Mouse (Mus musculus) mesoderm, embryonic 11.5 days (tissue): ENCODE data around the gene Med8.

Experiments
- DNase-seq: peaks from one replicate; pipeline ENCODE4 v3.0.0-alpha.2; 2012; ENCODE audit warnings: low read depth, low spot score

Gene Med8

DNA sequence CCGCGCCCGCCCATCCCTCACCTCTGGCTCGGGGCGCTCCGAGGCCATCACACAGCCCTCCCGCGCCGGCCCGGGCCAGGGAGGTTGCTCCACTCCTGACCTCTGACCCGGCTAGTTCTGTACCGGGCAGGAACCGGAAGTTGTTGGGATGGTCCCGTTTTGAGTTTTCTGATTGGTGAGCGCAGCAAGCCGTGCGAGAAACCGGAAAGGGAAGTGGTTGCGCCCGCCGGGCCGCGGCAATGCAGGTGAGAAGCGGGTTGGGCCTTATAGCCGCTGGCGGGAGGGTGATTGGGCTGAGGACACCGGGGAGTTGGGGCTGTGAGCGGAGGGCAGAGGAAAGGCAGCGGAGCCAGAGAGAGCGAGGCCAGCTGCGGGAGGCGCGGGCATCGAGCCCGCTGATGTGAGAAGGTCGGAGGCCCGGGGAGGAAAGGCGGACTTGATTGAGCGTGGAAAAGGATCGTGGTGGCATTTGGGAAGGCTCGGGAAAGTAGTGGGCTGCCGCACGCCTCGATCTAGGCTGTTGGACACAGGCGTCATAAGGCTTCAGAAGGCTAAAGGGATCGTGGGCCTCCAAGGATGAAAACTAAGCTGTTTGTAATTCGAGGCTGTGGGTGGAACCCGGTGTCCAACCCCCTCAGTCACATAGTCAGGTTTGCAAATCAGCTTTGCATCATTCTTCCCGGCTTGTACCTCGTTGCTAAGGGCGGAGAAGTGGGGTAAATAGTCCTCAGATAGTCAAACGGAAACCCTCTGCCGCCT is at the start of gene Med8, which contains the start of gene Szt2:
Gene Med8, plus strand, starts transcription at position 196 of the 759 bp plus-strand sequence.
Gene Szt2, minus strand, starts transcription at position 132 of the 759 bp plus-strand sequence.
- DNase-seq: peak; percentile 94

GRCm38 (mm10) chr4:118359896-118360720 is 49.0 kb upstream of the Med8 start:
- peak; percentile 76 for DNase-seq

GRCm38 (mm10) chr4:118361451-118361850 is 47.7 kb upstream of the Med8 start:
- no peak for DNase-seq

GRCm38 (mm10) chr4:118362879-118363278 is 46.3 kb upstream of the Med8 start:
- DNase-seq: no peak

GRCm38 (mm10) chr4:118363985-118364384 is 45.2 kb upstream of the Med8 start:
- no peak for DNase-seq

DNA sequence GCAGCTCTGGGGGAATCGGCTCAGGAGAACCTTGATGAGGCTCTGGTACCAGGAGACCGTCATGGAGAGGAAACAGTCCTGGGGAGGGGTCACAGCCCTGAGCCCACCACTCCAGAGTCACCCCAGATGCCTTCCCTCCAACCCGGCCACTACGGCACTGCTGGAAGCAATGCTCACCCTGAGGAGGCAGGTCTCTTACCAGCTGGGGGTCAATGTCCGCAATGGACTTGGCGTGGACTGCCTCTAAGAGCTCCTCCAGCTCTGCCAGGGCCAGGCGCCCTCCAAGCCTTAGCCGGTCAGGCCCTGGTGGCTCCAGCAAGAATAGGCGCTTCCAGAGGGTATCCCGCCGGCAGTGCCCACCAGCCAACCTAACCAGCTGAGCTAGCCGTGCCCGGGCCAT is 44.5 kb upstream of the Med8 start:
- DNase-seq: no peak

DNA sequence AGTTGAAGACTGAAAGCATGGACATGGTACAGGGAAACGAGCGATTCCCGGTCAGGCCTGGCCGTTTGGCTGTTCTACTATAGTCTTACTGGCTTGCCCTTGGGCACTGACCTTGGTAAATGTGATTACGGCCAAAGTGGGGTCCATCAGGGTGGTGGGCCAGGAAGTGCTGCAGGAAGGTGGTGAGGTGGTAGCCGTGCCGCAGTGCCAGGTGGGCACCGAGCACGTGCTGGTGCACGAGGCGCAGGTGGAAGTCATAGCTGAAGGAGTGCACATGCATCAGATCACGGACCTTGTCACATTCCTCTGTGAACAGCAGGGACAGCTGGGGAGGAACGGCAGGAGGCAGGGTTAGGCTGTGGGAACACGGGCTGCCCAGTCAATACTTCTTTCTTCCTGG is 43.1 kb upstream of the Med8 start:
- no peak for DNase-seq

- no peak for DNase-seq
Observed at GRCm38 (mm10) chr4:118367551-118367950, 41.6 kb upstream of the Med8 start.

DNA sequence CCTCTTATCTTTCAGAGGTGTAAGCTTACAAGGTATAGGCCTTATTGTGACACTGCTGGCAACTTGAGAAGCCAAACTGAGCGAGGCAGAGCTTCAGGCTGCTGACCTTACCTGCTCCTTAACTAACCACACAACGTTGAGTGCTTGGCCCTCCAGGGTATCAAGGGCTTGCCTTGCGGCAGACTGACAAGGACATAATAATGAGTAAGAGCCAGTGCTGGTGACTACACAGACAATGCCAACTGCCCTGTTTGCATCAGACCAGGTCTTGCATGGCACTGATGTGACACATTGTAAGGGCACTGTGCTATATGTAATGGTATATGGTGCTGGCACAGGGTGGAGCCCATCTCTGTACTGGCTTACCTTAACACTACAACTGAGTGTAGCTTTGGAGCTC is 40.5 kb upstream of the Med8 start:
- no peak for DNase-seq

DNA sequence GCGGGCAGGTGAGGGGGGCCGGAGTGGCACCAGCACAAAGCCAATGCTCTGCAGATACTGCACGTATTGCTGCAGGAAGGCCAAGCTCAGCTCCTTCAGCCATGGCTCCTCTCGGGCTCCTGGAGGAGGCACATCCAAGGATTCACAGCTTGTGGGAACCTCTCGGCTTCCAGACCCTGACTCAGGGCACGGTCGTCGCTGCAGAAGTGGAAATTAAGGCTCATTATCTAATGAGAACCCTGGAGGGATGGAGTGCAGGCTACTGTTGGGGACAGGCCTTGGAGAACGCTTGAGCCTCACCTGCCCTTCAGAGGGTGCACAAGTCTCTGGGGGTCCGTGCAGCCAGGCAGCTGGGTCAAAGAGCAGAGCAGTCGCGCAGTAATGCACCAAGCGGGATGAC is 37.3 kb upstream of the Med8 start:
- no peak for DNase-seq

DNA sequence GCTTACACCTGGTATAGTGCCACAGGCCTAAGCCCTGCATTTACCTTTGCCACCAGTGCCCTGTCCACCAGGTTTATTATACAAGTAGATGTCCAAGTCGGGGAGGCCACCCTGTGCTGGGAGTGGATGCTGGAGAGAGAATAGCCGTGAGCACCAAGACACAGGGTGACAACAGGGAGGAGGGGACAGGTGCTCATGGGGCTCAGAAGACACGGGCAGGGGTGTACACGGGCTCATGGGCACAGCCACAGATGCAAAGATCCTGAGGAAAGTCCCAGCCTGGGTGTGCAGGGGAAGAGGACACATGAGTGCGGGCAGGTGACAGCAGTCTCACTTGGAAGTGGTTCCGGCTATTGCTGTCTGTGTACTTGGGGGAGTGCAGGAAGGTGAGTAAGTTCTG is 33.1 kb upstream of the Med8 start:
- DNase-seq: no peak

GRCm38 (mm10) chr4:118383271-118383670 is 25.9 kb upstream of the Med8 start:
- DNase-seq: no peak

- DNase-seq: no peak
Observed at GRCm38 (mm10) chr4:118387316-118387715, 21.8 kb upstream of the Med8 start.

DNA sequence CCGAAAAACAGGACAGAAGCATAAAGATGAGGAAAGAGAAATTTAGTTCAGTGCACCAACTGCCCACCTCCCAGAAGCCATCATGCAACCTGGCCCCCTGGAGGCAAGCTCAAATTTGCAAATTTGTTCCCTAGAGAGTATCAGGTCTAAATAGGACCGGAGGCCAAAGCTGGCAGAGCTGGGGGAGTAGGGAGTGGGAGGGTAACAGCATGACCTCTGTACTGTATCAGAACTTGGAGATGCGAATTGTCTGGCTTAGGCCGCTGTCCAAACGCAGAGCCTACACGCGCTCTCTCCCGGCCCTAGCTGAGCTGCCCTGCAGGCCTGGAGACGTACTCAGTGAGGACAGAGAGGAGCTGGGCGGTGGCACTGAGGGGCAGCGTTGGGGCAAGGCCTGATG is 19.0 kb upstream of the Med8 start:
- no peak for DNase-seq

DNA sequence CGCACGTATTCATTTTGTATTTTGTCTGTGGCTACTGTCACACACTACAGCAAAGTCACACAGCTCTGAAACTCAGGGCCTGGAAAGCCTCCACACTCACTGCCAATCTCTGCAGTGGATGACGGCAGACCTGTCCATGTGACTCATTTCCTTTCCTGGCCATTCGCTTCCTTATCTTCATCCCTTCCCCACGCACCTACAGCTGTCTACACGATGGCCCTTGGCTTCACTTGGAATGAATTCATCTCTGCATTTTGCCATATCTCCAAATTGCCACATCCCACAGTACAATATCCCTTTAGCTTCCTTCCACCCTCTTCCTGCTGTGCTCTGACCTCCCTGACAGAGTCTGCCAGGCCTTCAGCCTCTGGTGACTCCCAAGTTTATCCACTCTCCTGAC is 14.6 kb upstream of the Med8 start:
- no peak for DNase-seq

- no peak for DNase-seq
Observed at GRCm38 (mm10) chr4:118395289-118395688, 13.8 kb upstream of the Med8 start.

- DNase-seq: no peak
Observed at GRCm38 (mm10) chr4:118396433-118396832, 12.7 kb upstream of the Med8 start.

- DNase-seq: no peak
Observed at GRCm38 (mm10) chr4:118398400-118398799, 10.7 kb upstream of the Med8 start.

DNA sequence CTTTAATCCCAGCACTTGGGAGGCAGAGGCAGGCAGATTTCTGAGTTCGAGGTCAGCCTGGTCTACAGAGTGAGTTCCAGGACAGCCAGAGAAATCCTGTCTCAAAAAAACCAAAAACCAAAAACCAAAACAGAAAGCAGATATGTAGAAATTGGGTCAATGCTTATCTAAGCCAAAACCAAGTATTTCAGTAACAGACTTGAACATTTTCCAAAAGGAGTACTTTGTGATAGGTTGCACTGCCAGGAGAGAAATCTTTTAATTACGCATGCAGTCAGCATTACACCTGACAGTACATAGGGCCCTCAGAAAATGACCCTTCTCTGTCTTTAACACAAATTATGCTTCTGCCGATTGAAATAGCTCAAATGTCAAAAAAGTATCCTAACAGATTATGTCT is 7.7 kb upstream of the Med8 start:
- no peak for DNase-seq

DNA sequence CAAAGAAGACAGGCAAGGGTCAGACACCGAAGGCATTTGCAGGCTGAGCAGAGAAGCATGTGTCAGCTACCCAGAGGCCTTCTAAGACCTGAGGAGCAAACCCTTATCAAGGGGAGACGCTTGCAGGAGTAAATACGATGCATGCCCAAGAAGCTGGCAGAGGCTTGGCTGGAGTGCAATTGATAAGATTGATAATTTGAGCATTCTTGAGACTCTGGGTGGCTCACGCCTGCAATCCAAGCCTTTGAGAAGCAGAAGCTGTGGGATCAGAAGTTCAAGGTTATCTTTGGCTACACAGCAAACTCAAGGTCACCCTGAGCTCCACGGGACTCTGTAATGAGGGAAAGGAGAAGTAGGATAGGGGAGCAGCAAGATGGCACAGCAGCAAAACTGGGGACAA is 7.2 kb upstream of the Med8 start:
- no peak for DNase-seq

- no peak for DNase-seq
Observed at GRCm38 (mm10) chr4:118402701-118403100, 6.4 kb upstream of the Med8 start.

DNA sequence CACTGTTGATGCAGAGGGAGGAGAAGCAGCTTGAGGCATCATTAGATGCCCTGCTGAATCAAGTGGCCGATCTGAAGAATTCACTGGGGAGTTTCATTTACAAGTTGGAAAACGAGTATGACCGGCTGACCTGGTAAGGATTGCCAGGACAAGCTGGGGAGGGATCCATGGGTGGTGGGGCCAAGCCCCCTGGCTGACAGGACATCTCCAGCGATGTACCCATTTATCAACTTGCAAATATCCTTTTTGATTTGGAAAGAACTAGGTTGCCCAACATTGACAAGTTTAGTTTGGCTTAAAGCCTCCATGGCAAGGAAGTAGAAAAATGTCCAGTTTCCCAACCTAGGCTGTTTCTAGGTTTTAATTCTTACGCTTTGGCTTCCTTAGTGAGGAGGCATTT is 1.7 kb downstream of the Med8 start:
- no peak for DNase-seq

DNA sequence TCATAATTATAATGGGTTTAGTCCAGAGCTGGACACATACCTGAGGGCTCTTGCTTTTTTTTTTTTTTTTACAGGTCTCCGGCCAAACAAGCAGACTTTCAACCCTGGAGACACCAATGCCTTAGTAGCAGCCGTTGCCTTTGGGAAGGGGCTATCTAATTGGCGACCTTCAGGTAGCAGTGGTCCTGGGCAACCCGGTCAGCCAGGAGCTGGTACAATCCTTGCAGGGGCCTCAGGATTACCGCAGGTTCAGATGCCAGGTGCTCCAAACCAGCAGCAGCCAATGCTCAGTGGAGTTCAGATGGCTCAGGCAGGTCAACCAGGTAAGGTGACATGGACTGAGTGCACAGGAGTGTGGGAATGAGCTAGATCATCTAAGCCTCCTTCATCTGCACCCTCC is 4.4 kb downstream of the Med8 start:
- DNase-seq: no peak
